Mouse (Mus musculus): ENCODE data around the gene Ccdc89.

DNA sequence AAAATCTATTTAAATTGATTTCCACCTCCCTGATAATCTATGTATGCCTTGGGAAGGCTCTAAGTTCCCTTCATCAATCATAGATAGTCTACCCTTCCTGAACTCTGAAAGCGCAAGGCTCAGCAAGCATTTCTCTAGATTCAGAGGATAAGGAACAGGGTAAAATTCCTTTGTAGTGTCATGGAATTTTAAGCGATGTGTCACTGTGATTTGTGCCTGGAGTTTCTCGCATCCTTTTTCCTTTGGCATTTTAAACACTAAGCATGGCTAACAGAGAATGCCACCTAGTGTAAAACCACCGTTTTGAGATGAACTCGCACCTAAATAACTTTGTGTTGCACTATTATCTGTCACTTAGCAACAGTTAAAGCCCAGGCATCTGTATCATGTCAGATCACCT, 30.4 kb upstream of the Ccdc89 start:
- no peak for TF ChIP-seq CTCF (IDR thresholded peaks at IDR 0.05; ENCODE audit: control insufficient read depth, insufficient read depth, insufficient read length)
- TF ChIP-seq FOSL1 (IDR thresholded peaks at IDR 0.05; ENCODE audit: insufficient read depth, low read length, poor library complexity, severe bottlenecking) = no peak
- no peak for TF ChIP-seq USF1 (IDR thresholded peaks at IDR 0.05; ENCODE audit: low read depth)
